ENCODE assay signal across 15 mouse cellular contexts in the genomic region with DNA sequence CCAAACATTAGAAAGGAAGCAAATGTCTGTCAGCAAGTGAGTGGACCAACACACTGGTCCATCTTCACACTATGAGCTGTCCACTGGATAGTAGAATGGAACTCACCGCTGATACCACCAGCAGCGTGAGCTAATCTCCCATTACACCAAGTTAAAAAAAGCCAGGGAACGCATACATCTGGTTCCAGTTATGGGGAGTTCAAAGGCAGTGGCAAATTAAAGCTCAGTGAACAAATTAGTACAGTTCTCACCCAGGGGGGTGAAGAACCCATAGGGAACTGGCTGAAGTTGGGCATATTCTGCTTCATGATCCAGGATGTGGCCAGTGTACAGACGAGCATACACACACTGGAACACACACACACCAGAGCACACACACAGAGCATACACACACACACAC.
"Had no signal": no experiment of that assay in that cellular context is flagged by ENCODE, and none has a peak within 500 bp of the region (broad histone marks: within the 10 kb centered on the region; RNA-seq: fewer than 3 reads in every experiment).

No protein-coding gene starts in this region.

- H3K4me3 ChIP-seq: liver, embryonic 15.5 days; lung, embryonic 15.5 days; midbrain, embryonic 10.5 days; myocyte; neural tube, embryonic 15.5 days had no signal

- DNase-seq: kidney, adult 11 months; kidney, adult 9 months; kidney, postnatal 36 days; lung, postnatal 14 days; midbrain, embryonic 14.5 days; right cerebral cortex, adult 18-20 months; right cerebral cortex, postnatal 25 days; thymus, postnatal 36 days had no signal

- H3K9me3 ChIP-seq: liver, embryonic 15.5 days; lung, embryonic 15.5 days; midbrain, embryonic 10.5 days; neural tube, embryonic 15.5 days had no signal

- H3K36me3 ChIP-seq: liver, embryonic 15.5 days; lung, embryonic 15.5 days; midbrain, embryonic 10.5 days; neural tube, embryonic 15.5 days had no signal

- H3K27me3 ChIP-seq: liver, embryonic 15.5 days; lung, embryonic 15.5 days; neural tube, embryonic 15.5 days had no signal

- H3K27ac ChIP-seq: kidney, postnatal 0 days; liver, embryonic 15.5 days; lung, embryonic 15.5 days; macrophage; midbrain, embryonic 10.5 days; neural tube, embryonic 15.5 days had no signal

- H3K4me1 ChIP-seq: liver, embryonic 15.5 days had no signal
